Mouse (Mus musculus) kidney, embryonic 14.5 days (tissue): Measurements from ENCODE around the gene Mgat4c. TPM values are rescaled to one million over a fixed set of nuclear protein-coding genes. Genes with fewer than 3 reads are reported as not detected.
"Not testable (repeated sequence)": the region's sequence is repeated elsewhere in the genome, so short reads cannot be mapped to it uniquely, and the experiment has no call there.

Experiments used
- ATAC-seq: fragments of 200-750 bp; cut with Nextera tagmentation; 2 replicates; pipeline ENCODE4 v1.8.0; 2017; ENCODE audit warnings: moderate number of reproducible peaks, mild to moderate bottlenecking, moderate TSS enrichment, moderate library complexity; ENCODE audit not compliant: low FRiP score, low TSS enrichment
- H3K27ac ChIP-seq: fragments of 300-500 bp; sonication (generic); 2 replicates; pipeline ENCODE4 v1.5.1; 2014; ENCODE audit warnings: low read depth, mild to moderate bottlenecking, low read length, moderate library complexity, mixed read lengths
- H3K27me3 ChIP-seq: fragments of 300-500 bp; sonication (generic); 2 replicates; pipeline ENCODE4 v1.6.1; 2014; ENCODE audit warnings: mild to moderate bottlenecking, low read length; ENCODE audit not compliant: control insufficient read depth, insufficient read depth
- H3K36me3 ChIP-seq: fragments of 300-500 bp; sonication (generic); 2 replicates; pipeline ENCODE4 v1.6.1; 2014; ENCODE audit warnings: low read length, mixed read lengths; ENCODE audit not compliant: control insufficient read depth, insufficient read depth
- H3K4me1 ChIP-seq: fragments of 300-500 bp; sonication (generic); 2 replicates; pipeline ENCODE4 v1.6.1; 2014; ENCODE audit warnings: low read length, mixed read lengths; ENCODE audit not compliant: control insufficient read depth, insufficient read depth
- H3K4me2 ChIP-seq: fragments of 300-500 bp; sonication (generic); replicated peaks from 2 replicates; pipeline ENCODE4 v1.6.1; 2014; ENCODE audit warnings: low read depth, mild to moderate bottlenecking, low read length
- H3K4me3 ChIP-seq: fragments of 300-500 bp; sonication (generic); 2 replicates; pipeline ENCODE4 v1.5.1; 2014; ENCODE audit warnings: mild to moderate bottlenecking, low read length
- H3K9ac ChIP-seq: fragments of 300-500 bp; sonication (generic); 2 replicates; pipeline ENCODE4 v1.6.1; 2014; ENCODE audit warnings: low read depth, mild to moderate bottlenecking, low read length, moderate library complexity
- H3K9me3 ChIP-seq: fragments of 300-500 bp; sonication (generic); 2 replicates; pipeline ENCODE4 v1.6.1; 2016; ENCODE audit warnings: low read length; ENCODE audit not compliant: control insufficient read depth
- WGBS: fragments of 180-500 bp; shearing (Covaris S2); extraction: QIAGEN DNeasy Blood & Tissue Kit; methylation state at CpG from one replicate; pipeline ENCODE4 v1.1.7; 2014; 5-methylcytosine and 5-hydroxymethylcytosine counted together
- microRNA-seq: library from miRNA; unstranded; fragments of <30 nt; microRNA quantifications from one replicate; pipeline ENCODE4, GENCODE M21; 2016
- polyA plus RNA-seq: library from polyadenylated mRNA; unstranded; fragments of >200 nt; fragmentation: Nextera tagmentation; extraction: Ambion mirVana; gene quantifications from 2 replicates; pipeline ENCODE4 v1.2.1, GENCODE M21; 2014

Gene Mgat4c
- polyA plus RNA-seq, 1 experiment from 2014 or later = 1.6 TPM

GRCm38 (mm10) chr10:102372111-102372510 lies 690.8 kb downstream of the Mgat4c start:
- no peaks in the 10 kb centered on the region for H3K4me1 ChIP-seq
- H3K9ac ChIP-seq = no peak overlapping the region
- ATAC-seq = no peak
- no peaks in the 10 kb centered on the region for H3K27me3 ChIP-seq
- no peak overlapping the region for H3K27ac ChIP-seq
- H3K9me3 ChIP-seq = no peaks in the 10 kb centered on the region
- H3K4me3 ChIP-seq = no peak overlapping the region
- H3K36me3 ChIP-seq = no peaks in the 10 kb centered on the region
- H3K4me2 ChIP-seq = no peak overlapping the region

GRCm38 (mm10) chr10:102374061-102374460 lies 692.8 kb downstream of the Mgat4c start:
- no peak for ATAC-seq
- no peak overlapping the region for H3K9ac ChIP-seq
- no peak overlapping the region for H3K4me3 ChIP-seq
- no peaks in the 10 kb centered on the region for H3K9me3 ChIP-seq
- H3K4me2 ChIP-seq = no peak overlapping the region
- 75% methylated on average over 4 of the region's 4 CpGs for WGBS
- H3K36me3 ChIP-seq = no peaks in the 10 kb centered on the region
- H3K4me1 ChIP-seq = no peaks in the 10 kb centered on the region
- no peaks in the 10 kb centered on the region for H3K27me3 ChIP-seq
- no peak overlapping the region for H3K27ac ChIP-seq

GRCm38 (mm10) chr10:102377377-102377776 lies 696.1 kb downstream of the Mgat4c start:
- Histone ChIP-seq H3K27ac (no peak overlapping the region), H3K27me3 (no peaks in the 10 kb centered on the region), H3K9ac (no peak overlapping the region), H3K4me2 (no peak overlapping the region), H3K36me3 (no peaks in the 10 kb centered on the region), H3K4me1 (no peaks in the 10 kb centered on the region), H3K9me3 (no peaks in the 10 kb centered on the region), H3K4me3 (no peak overlapping the region)
- no peak for ATAC-seq
- WGBS = 55% methylated on average over 4 of the region's 4 CpGs

- H3K4me3 ChIP-seq = no peak overlapping the region
- WGBS = 90% methylated on average over 1 of the region's 1 CpGs
Observed at GRCm38 (mm10) chr10:102389223-102389622, 707.9 kb downstream of the Mgat4c start.

GRCm38 (mm10) chr10:102417654-102418272 lies 736.5 kb downstream of the Mgat4c start:
- 84% methylated on average over 2 of the region's 2 CpGs for WGBS
- H3K9ac ChIP-seq = no peak overlapping the region
- H3K36me3 ChIP-seq = no peaks in the 10 kb centered on the region
- H3K27ac ChIP-seq = no peak overlapping the region
- no peaks in the 10 kb centered on the region for H3K9me3 ChIP-seq
- no peak for ATAC-seq
- no peaks in the 10 kb centered on the region for H3K27me3 ChIP-seq
- H3K4me3 ChIP-seq = no peak overlapping the region
- no peaks in the 10 kb centered on the region for H3K4me1 ChIP-seq
- H3K4me2 ChIP-seq = no peak overlapping the region

More at GRCm38 (mm10) chr10:102389223-102389622, 707.9 kb downstream of the Mgat4c start:
- H3K9ac ChIP-seq = no peak overlapping the region
- ATAC-seq = no peak
- H3K4me1 ChIP-seq = no peaks in the 10 kb centered on the region
- no peaks in the 10 kb centered on the region for H3K36me3 ChIP-seq
- no peaks in the 10 kb centered on the region for H3K9me3 ChIP-seq
- no peak overlapping the region for H3K4me2 ChIP-seq
- no peak overlapping the region for H3K27ac ChIP-seq
- no peaks in the 10 kb centered on the region for H3K27me3 ChIP-seq

GRCm38 (mm10) chr10:102435048-102435447 lies 753.8 kb downstream of the Mgat4c start:
- H3K9ac ChIP-seq, H3K4me3 ChIP-seq, H3K9me3 ChIP-seq, H3K27me3 ChIP-seq, H3K36me3 ChIP-seq, H3K4me1 ChIP-seq, H3K4me2 ChIP-seq, H3K27ac ChIP-seq: not testable (repeated sequence)
- WGBS = 4% methylated on average over 5 of the region's 7 CpGs
- ATAC-seq = peak; percentile 76; the same call in 1 of the 2 replicates

GRCm38 (mm10) chr10:102435467-102435866 lies 754.2 kb downstream of the Mgat4c start:
- WGBS = 43% methylated on average over 6 of the region's 6 CpGs
- not testable (repeated sequence) for ATAC-seq

More at GRCm38 (mm10) chr10:102435467-102435866, 754.2 kb downstream of the Mgat4c start:
- not testable (repeated sequence) for H3K9ac ChIP-seq, H3K27me3 ChIP-seq, H3K9me3 ChIP-seq, H3K4me2 ChIP-seq, H3K4me3 ChIP-seq, H3K4me1 ChIP-seq, H3K36me3 ChIP-seq, H3K27ac ChIP-seq

Small RNA genes within 50 kb of the gene (microRNA-seq; reads per million reads assigned to microRNA genes)
- not detected for gene Mir3059
